ENCODE assay signal across 8 mouse cellular contexts in the genomic region with DNA sequence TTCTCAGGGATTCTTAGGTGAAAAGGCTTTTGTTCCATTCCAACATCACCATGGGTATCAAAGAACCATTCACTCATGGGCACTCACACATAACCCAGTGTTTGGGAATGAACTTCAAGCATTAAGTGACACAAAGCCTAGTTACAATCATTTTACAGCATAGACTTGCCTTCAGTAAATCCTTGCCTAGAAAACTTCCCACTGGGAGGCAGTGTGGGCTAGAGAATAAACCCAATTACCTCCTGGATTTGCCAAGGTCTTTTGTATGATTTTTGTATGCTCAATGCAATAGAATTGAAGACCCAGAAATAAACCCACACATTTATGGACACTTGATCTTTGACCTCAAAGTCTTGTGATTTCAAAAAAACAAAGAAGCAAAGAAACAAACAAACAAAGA.
DNase-seq lines count a peak whose midpoint lies in the region; ATAC-seq and TF ChIP-seq lines count a peak whose summit lies in the region.

No protein-coding gene starts in this region.

- H3K4me3 ChIP-seq in hindbrain, postnatal 0 days (ENCODE audit: low read length) = no peak overlapping the region
- no peak overlapping the region for H3K4me3 ChIP-seq in hindbrain, embryonic 14.5 days (replicated peaks; ENCODE audit: low read length)
- H3K4me3 ChIP-seq in stomach, postnatal 0 days (ENCODE audit: low read depth, low read length) = no peak overlapping the region
- no peak overlapping the region for H3K4me3 ChIP-seq in forebrain, embryonic 10.5 days

- peak; percentile 56 for TF ChIP-seq CTCF in hindbrain, postnatal 0 days (IDR thresholded peaks at IDR 0.05; ENCODE audit: low read depth)
- peak; percentile 71 for TF ChIP-seq CTCF in stomach, postnatal 0 days (IDR thresholded peaks at IDR 0.05; ENCODE audit: low read depth)

- no peaks in the 10 kb centered on the region for H3K9me3 ChIP-seq in hindbrain, postnatal 0 days (ENCODE audit: low read length)
- H3K9me3 ChIP-seq in hindbrain, embryonic 14.5 days (ENCODE audit: control insufficient read depth, low read length) = no peaks in the 10 kb centered on the region
- H3K9me3 ChIP-seq in stomach, postnatal 0 days (ENCODE audit: control insufficient read depth, low read length) = no peaks in the 10 kb centered on the region
- no peaks in the 10 kb centered on the region for H3K9me3 ChIP-seq in forebrain, embryonic 10.5 days

- H3K4me1 ChIP-seq in hindbrain, postnatal 0 days (ENCODE audit: insufficient read depth, low read length) = no peaks in the 10 kb centered on the region
- no peaks in the 10 kb centered on the region for H3K4me1 ChIP-seq in hindbrain, embryonic 14.5 days (replicated peaks; ENCODE audit: control insufficient read depth, insufficient read depth, low read length)
- H3K4me1 ChIP-seq in stomach, postnatal 0 days (replicated peaks; ENCODE audit: control insufficient read depth, insufficient read depth) = no peaks in the 10 kb centered on the region
- no peaks in the 10 kb centered on the region for H3K4me1 ChIP-seq in forebrain, embryonic 10.5 days

- no peak overlapping the region for H3K27ac ChIP-seq in hindbrain, postnatal 0 days
- no peak overlapping the region for H3K27ac ChIP-seq in hindbrain, embryonic 14.5 days
- no peak overlapping the region for H3K27ac ChIP-seq in stomach, postnatal 0 days (replicated peaks)
- no peak overlapping the region for H3K27ac ChIP-seq in forebrain, embryonic 10.5 days

- peak; percentile 59 for DNase-seq in hindbrain, postnatal 0 days (ENCODE audit: low spot score)
- DNase-seq in hindbrain, embryonic 14.5 days (ENCODE audit: low spot score) = no peak
- DNase-seq in right cerebral cortex, postnatal 10 days (ENCODE audit: low spot score in 2 of 2) = peak; percentile 33 to 54
- DNase-seq in right cerebral cortex, adult 18-20 months = no peak
- DNase-seq in embryo, embryonic 9.5 days (ENCODE audit: extremely low spot score) = peak; percentile 13
- DNase-seq in stomach, postnatal 0 days (ENCODE audit: low spot score) = no peak
- no peak for DNase-seq in gastrocnemius, adult 18-20 months (ENCODE audit: low spot score)
- no peak for DNase-seq in forebrain, embryonic 10.5 days (ENCODE audit: extremely low spot score, low spot score)

- H3K27me3 ChIP-seq in hindbrain, postnatal 0 days (ENCODE audit: insufficient read depth, low read length) = no peaks in the 10 kb centered on the region
- no peaks in the 10 kb centered on the region for H3K27me3 ChIP-seq in hindbrain, embryonic 14.5 days (ENCODE audit: control insufficient read depth, insufficient read depth, low read length)
- H3K27me3 ChIP-seq in stomach, postnatal 0 days (ENCODE audit: control insufficient read depth, insufficient read depth, low read length) = no peaks in the 10 kb centered on the region
- H3K27me3 ChIP-seq in forebrain, embryonic 10.5 days (ENCODE audit: poor library complexity, severe bottlenecking) = no peaks in the 10 kb centered on the region

- no peak for ATAC-seq in hindbrain, postnatal 0 days
- no peak for ATAC-seq in hindbrain, embryonic 14.5 days (ENCODE audit: low FRiP score)
- no peak for ATAC-seq in stomach, postnatal 0 days (ENCODE audit: low FRiP score, low TSS enrichment)

- H3K9ac ChIP-seq in hindbrain, postnatal 0 days (replicated peaks; ENCODE audit: low read length) = no peak overlapping the region
- H3K9ac ChIP-seq in hindbrain, embryonic 14.5 days = no peak overlapping the region
- H3K9ac ChIP-seq in stomach, postnatal 0 days (ENCODE audit: low read length) = no peak overlapping the region

- H3K4me2 ChIP-seq in hindbrain, postnatal 0 days (ENCODE audit: low read depth, low read length) = no peak overlapping the region
- H3K4me2 ChIP-seq in hindbrain, embryonic 14.5 days (replicated peaks) = no peak overlapping the region
- no peak overlapping the region for H3K4me2 ChIP-seq in stomach, postnatal 0 days (replicated peaks; ENCODE audit: low read depth)

- no peak for TF ChIP-seq EP300 in stomach, postnatal 0 days (optimal IDR thresholded peaks at IDR 0.05)

- no peaks in the 10 kb centered on the region for H3K36me3 ChIP-seq in hindbrain, postnatal 0 days (ENCODE audit: insufficient read depth, low read length)
- no peaks in the 10 kb centered on the region for H3K36me3 ChIP-seq in hindbrain, embryonic 14.5 days (replicated peaks; ENCODE audit: control insufficient read depth, insufficient read depth)
- H3K36me3 ChIP-seq in stomach, postnatal 0 days (ENCODE audit: control insufficient read depth, insufficient read depth, low read length) = no peaks in the 10 kb centered on the region
- no peaks in the 10 kb centered on the region for H3K36me3 ChIP-seq in forebrain, embryonic 10.5 days (replicated peaks)

Comparison
In these comparisons a context has a peak if more than half of its experiments do, and no peak if none do; other contexts are left out.
1. DNase-seq: peak in hindbrain, postnatal 0 days (single experiment), right cerebral cortex, postnatal 10 days (2 of 2) and embryo, embryonic 9.5 days (single experiment); none in hindbrain, embryonic 14.5 days (single experiment), right cerebral cortex, adult 18-20 months (single experiment), stomach, postnatal 0 days (single experiment), gastrocnemius, adult 18-20 months (single experiment) and forebrain, embryonic 10.5 days (single experiment).